Mouse (Mus musculus): ENCODE data around the gene Pbld2. TPM values are rescaled to one million over a fixed set of nuclear protein-coding genes. Genes with fewer than 3 reads are reported as not detected.
A peak's percentile ranks its signal among the peaks of the same experiment; 100 is the strongest.

Pbld2 gene
- not detected in 2 replicates for polyA plus RNA-seq (2012)

- peaks cover 16% of the 10 kb centered on the region for H3K36me3 ChIP-seq (ENCODE audit: control insufficient read depth)
- no peak for TF ChIP-seq TAL1 (IDR thresholded peaks at IDR 0.05; ENCODE audit: low read length)
- no peak for TF ChIP-seq GATA1 (IDR thresholded peaks at IDR 0.05; ENCODE audit: low read length)
- no peaks in the 10 kb centered on the region for H3K9me3 ChIP-seq (ENCODE audit: control insufficient read depth, low read length)
- H3K27me3 ChIP-seq (ENCODE audit: control insufficient read depth): no peaks in the 10 kb centered on the region
- H3K4me3 ChIP-seq (replicated peaks): peak within 1 kb of the TSS; percentile 73
- peaks cover 51% of the 10 kb centered on the region for H3K4me1 ChIP-seq (ENCODE audit: control insufficient read depth)
These were observed at the start of gene Pbld2, which contains the start of gene Hnrnph3 for GRCm38 (mm10) chr10:63023749-63024579. Gene Pbld2, plus strand, starts transcription at chr10:63024315. Gene Hnrnph3, minus strand, starts transcription at chr10:63024217.

- Histone ChIP-seq H3K9me3 (ENCODE audit: control insufficient read depth, low read length) (no peaks in the 10 kb centered on the region), H3K4me1 (ENCODE audit: control insufficient read depth) (peaks cover 15% of the 10 kb centered on the region), H3K36me3 (ENCODE audit: control insufficient read depth) (peaks cover 16% of the 10 kb centered on the region), H3K4me3 (replicated peaks) (peak overlapping the region; percentile 84), H3K27me3 (ENCODE audit: control insufficient read depth) (peaks cover 9% of the 10 kb centered on the region)
- no peak for TF ChIP-seq GATA1 (IDR thresholded peaks at IDR 0.05; ENCODE audit: low read length)
- TF ChIP-seq TAL1 (IDR thresholded peaks at IDR 0.05; ENCODE audit: low read length): no peak
These were observed 44.5 kb upstream of the Pbld2 start for GRCm38 (mm10) chr10:62979667-62980038.

- TF ChIP-seq GATA1 (IDR thresholded peaks at IDR 0.05; ENCODE audit: low read length) (no peak), TAL1 (IDR thresholded peaks at IDR 0.05; ENCODE audit: low read length) (no peak)
- H3K36me3 ChIP-seq (ENCODE audit: control insufficient read depth): peaks cover 11% of the 10 kb centered on the region
- H3K4me3 ChIP-seq (replicated peaks): peak within 1 kb of the TSS; percentile 84
- peaks cover 9% of the 10 kb centered on the region for H3K27me3 ChIP-seq (ENCODE audit: control insufficient read depth)
- peaks cover 15% of the 10 kb centered on the region for H3K4me1 ChIP-seq (ENCODE audit: control insufficient read depth)
- no peaks in the 10 kb centered on the region for H3K9me3 ChIP-seq (ENCODE audit: control insufficient read depth, low read length)
These were observed 43.8 kb upstream of the Pbld2 start, which contains the start of gene Rufy2 for GRCm38 (mm10) chr10:62980039-62980954. Gene Rufy2, plus strand, starts transcription at chr10:62980223.

- Histone ChIP-seq H3K4me3 (replicated peaks) (no peak overlapping the region), H3K27me3 (ENCODE audit: control insufficient read depth) (peaks cover 8% of the 10 kb centered on the region), H3K36me3 (ENCODE audit: control insufficient read depth) (no peaks in the 10 kb centered on the region; the same call in 1 of the 2 replicates), H3K4me1 (ENCODE audit: control insufficient read depth) (peaks cover 15% of the 10 kb centered on the region), H3K9me3 (ENCODE audit: control insufficient read depth, low read length) (no peaks in the 10 kb centered on the region)
- TF ChIP-seq GATA1 (IDR thresholded peaks at IDR 0.05; ENCODE audit: low read length) (no peak), TAL1 (IDR thresholded peaks at IDR 0.05; ENCODE audit: low read length) (no peak)
These were observed 40.0 kb upstream of the Pbld2 start for GRCm38 (mm10) chr10:62984072-62984471.

DNA sequence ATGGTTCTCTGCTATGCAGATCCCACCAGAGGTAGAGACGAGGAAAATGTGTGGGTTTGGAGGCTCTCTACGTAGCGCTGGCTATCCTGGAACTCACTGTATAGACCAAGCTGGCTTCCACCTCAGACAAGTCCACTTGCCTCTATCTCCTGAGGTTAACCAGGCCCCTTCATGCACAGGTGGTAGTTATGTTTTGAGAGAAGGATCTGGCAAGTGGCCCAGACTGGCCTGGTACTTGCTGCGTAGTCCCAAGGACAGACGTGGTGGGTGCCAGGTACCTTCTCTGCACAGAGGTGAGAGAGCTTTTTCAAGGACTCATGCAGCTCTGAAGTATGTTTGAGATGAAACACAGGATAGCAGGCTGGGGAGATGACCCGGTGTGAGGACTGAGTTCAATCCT is 39.6 kb upstream of the Pbld2 start:
- Histone ChIP-seq H3K4me3 (replicated peaks) (no peak overlapping the region), H3K27me3 (ENCODE audit: control insufficient read depth) (peaks cover 7% of the 10 kb centered on the region), H3K4me1 (ENCODE audit: control insufficient read depth) (peaks cover 15% of the 10 kb centered on the region), H3K36me3 (ENCODE audit: control insufficient read depth) (no peaks in the 10 kb centered on the region; the same call in 1 of the 2 replicates), H3K9me3 (ENCODE audit: control insufficient read depth, low read length) (no peaks in the 10 kb centered on the region)
- TF ChIP-seq GATA1 (IDR thresholded peaks at IDR 0.05; ENCODE audit: low read length) (no peak), TAL1 (IDR thresholded peaks at IDR 0.05; ENCODE audit: low read length) (no peak)

DNA sequence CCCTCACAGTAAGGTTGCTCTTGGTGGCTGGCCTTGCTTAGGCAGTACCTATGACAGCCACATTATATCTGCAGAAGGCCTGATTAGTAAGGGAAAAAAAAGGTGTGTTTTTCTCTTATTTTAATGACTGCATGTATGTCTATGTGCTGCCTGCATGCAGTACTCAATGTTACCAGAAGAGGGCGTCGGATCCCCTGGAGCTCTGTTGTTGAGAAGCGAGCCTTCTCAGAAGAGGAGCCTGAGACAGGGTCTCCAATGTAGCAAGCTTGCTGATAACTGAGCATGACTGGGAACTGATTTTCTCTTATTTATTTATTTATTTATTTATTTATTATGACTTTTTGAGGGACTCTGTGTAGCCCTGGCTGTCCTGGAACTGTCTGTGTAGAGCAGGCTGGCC is 36.8 kb upstream of the Pbld2 start:
- Histone ChIP-seq H3K9me3 (ENCODE audit: control insufficient read depth, low read length) (no peaks in the 10 kb centered on the region), H3K36me3 (ENCODE audit: control insufficient read depth) (no peaks in the 10 kb centered on the region; the same call in 1 of the 2 replicates), H3K4me1 (ENCODE audit: control insufficient read depth) (no peaks in the 10 kb centered on the region), H3K27me3 (ENCODE audit: control insufficient read depth) (no peaks in the 10 kb centered on the region), H3K4me3 (replicated peaks) (no peak overlapping the region)
- no peak for TF ChIP-seq GATA1 (IDR thresholded peaks at IDR 0.05; ENCODE audit: low read length)
- no peak for TF ChIP-seq TAL1 (IDR thresholded peaks at IDR 0.05; ENCODE audit: low read length)

GRCm38 (mm10) chr10:62990636-62991035 is 33.5 kb upstream of the Pbld2 start:
- H3K9me3 ChIP-seq (ENCODE audit: control insufficient read depth, low read length): no peaks in the 10 kb centered on the region
- no peaks in the 10 kb centered on the region for H3K27me3 ChIP-seq (ENCODE audit: control insufficient read depth)
- no peak overlapping the region for H3K4me3 ChIP-seq (replicated peaks)
- no peaks in the 10 kb centered on the region; the same call in 1 of the 2 replicates for H3K36me3 ChIP-seq (ENCODE audit: control insufficient read depth)
- TF ChIP-seq TAL1 (IDR thresholded peaks at IDR 0.05; ENCODE audit: low read length) (no peak), GATA1 (IDR thresholded peaks at IDR 0.05; ENCODE audit: low read length) (no peak)
- H3K4me1 ChIP-seq (ENCODE audit: control insufficient read depth): no peaks in the 10 kb centered on the region; the same call in 1 of the 2 replicates

GRCm38 (mm10) chr10:62993991-62994390 is 30.1 kb upstream of the Pbld2 start:
- H3K4me3 ChIP-seq (replicated peaks): no peak overlapping the region
- no peaks in the 10 kb centered on the region for H3K27me3 ChIP-seq (ENCODE audit: control insufficient read depth)
- no peaks in the 10 kb centered on the region for H3K9me3 ChIP-seq (ENCODE audit: control insufficient read depth, low read length)
- TF ChIP-seq TAL1 (IDR thresholded peaks at IDR 0.05; ENCODE audit: low read length) (no peak), GATA1 (IDR thresholded peaks at IDR 0.05; ENCODE audit: low read length) (no peak)
- no peaks in the 10 kb centered on the region; the same call in 1 of the 2 replicates for H3K4me1 ChIP-seq (ENCODE audit: control insufficient read depth)
- H3K36me3 ChIP-seq (ENCODE audit: control insufficient read depth): peaks cover 9% of the 10 kb centered on the region

All from erythroblast, embryonic 14.5 days (primary cell).